Mouse (Mus musculus): ENCODE data around the gene Zfyve1. TPM values are rescaled to one million over a fixed set of nuclear protein-coding genes. Genes with fewer than 3 reads are reported as not detected.

Gene Zfyve1
- total RNA-seq, 2 experiments from 2014 or later = 43.6 to 44.9 TPM

Other genes starting within 250 kb of the Zfyve1 start
- gene Dpf3, start 109.5 kb downstream of the Zfyve1 start, total RNA-seq (2021) = 1 to 10 TPM; 4.4 to 7.8 TPM
- gene Dcaf4, start 76.8 kb downstream of the Zfyve1 start, total RNA-seq (2021) = 10 to 100 TPM; 28.7 to 32.3 TPM
- gene Rbm25, start 34.0 kb upstream of the Zfyve1 start, total RNA-seq (2021) = 100 to 1,000 TPM in 1 of 2 experiments, 10 to 100 TPM in 1; 79.7 to 150 TPM
- 10 to 100 TPM; 62.9 to 63.5 TPM for gene Psen1, start 90.9 kb upstream of the Zfyve1 start, total RNA-seq (2021)
- 10 to 100 TPM in 1 of 2 experiments, 1 to 10 TPM in 1; 7.4 to 11.5 TPM for gene Papln, start 166.4 kb upstream of the Zfyve1 start, total RNA-seq (2021)

Measured in left cerebral cortex, postnatal 36 days (tissue).